In the genomic region with DNA sequence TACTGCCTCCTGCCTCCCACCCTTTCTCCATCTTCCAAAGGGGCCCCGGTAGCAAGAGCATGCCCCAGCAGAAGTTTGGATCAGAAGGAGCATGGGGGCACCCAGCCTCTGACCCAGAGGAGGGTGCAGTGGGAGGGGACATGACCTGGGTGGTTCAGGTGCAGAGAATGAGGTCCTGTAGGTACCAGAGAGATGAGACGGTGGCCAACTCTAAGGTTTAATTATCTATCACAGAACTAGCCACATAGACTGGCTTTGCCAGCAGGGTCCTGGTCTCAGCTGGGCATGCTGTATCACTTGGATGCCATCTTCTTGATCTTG, we compare ENCODE assay signal across 7 mouse cellular contexts. TPM values are rescaled to one million over a fixed set of nuclear protein-coding genes. Genes with fewer than 3 reads are reported as not detected.
A peak's percentile ranks its signal among the peaks of the same experiment; 100 is the strongest.
DNase-seq lines count a peak whose midpoint lies in the region; ATAC-seq and TF ChIP-seq lines count a peak whose summit lies in the region.

No protein-coding gene starts in this region.

- H3K4me3 ChIP-seq in lung, embryonic 14.5 days (ENCODE audit: low read depth, low read length): peak overlapping the region; percentile 42
- no peak overlapping the region for H3K4me3 ChIP-seq in forebrain, embryonic 13.5 days
- H3K4me3 ChIP-seq in limb, embryonic 13.5 days: peak overlapping the region; percentile 40
- H3K4me3 ChIP-seq in small intestine, adult 2 months (ENCODE audit: low read depth, low read length): peak overlapping the region; percentile 61

- peak overlapping the region; percentile 74 for H3K4me2 ChIP-seq in lung, embryonic 14.5 days
- H3K4me2 ChIP-seq in forebrain, embryonic 13.5 days: peak overlapping the region; percentile 56
- H3K4me2 ChIP-seq in limb, embryonic 13.5 days (replicated peaks): peak overlapping the region; percentile 73

- WGBS in lung, embryonic 14.5 days: 35% methylated on average over 2 of the region's 2 CpGs
- WGBS in forebrain, embryonic 13.5 days: 24% methylated on average over 2 of the region's 2 CpGs
- WGBS in limb, embryonic 13.5 days: 16% methylated on average over 2 of the region's 2 CpGs
- WGBS in small intestine, adult 2 months: 7% methylated on average over 2 of the region's 2 CpGs

- no peak for ATAC-seq in lung, embryonic 14.5 days (ENCODE audit: insufficient read depth)
- no peak for ATAC-seq in forebrain, embryonic 13.5 days
- no peak for ATAC-seq in limb, embryonic 13.5 days (ENCODE audit: low FRiP score, low read depth)

- no peak for TF ChIP-seq POLR2A in small intestine, adult 2 months (IDR thresholded peaks at IDR 0.05; ENCODE audit: low read depth, low read length)

- TF ChIP-seq CTCF in lung, embryonic 14.5 days (IDR thresholded peaks at IDR 0.05; ENCODE audit: low read depth): no peak
- no peak for TF ChIP-seq CTCF in small intestine, adult 2 months (IDR thresholded peaks at IDR 0.05; ENCODE audit: extremely low read depth, insufficient read length, insufficient replicate concordance, low read depth, low read length)

- peaks cover 10% of the 10 kb centered on the region for H3K4me1 ChIP-seq in lung, embryonic 14.5 days (ENCODE audit: insufficient read depth)
- H3K4me1 ChIP-seq in forebrain, embryonic 13.5 days: peaks cover 11% of the 10 kb centered on the region
- H3K4me1 ChIP-seq in limb, embryonic 13.5 days: peaks cover 15% of the 10 kb centered on the region
- H3K4me1 ChIP-seq in small intestine, adult 2 months (ENCODE audit: control insufficient read depth, insufficient read depth, insufficient read length, low read length): peaks cover 9% of the 10 kb centered on the region

- no peaks in the 10 kb centered on the region for H3K9me3 ChIP-seq in lung, embryonic 14.5 days (ENCODE audit: low read depth, low read length)
- H3K9me3 ChIP-seq in forebrain, embryonic 13.5 days (replicated peaks): no peaks in the 10 kb centered on the region
- no peaks in the 10 kb centered on the region for H3K9me3 ChIP-seq in limb, embryonic 13.5 days

- peak overlapping the region; percentile 61 for H3K9ac ChIP-seq in lung, embryonic 14.5 days
- H3K9ac ChIP-seq in forebrain, embryonic 13.5 days: no peak overlapping the region
- peak overlapping the region; percentile 62 for H3K9ac ChIP-seq in limb, embryonic 13.5 days

- peaks cover 3% of the 10 kb centered on the region; the same call in 1 of the 2 replicates for H3K27me3 ChIP-seq in lung, embryonic 14.5 days (ENCODE audit: insufficient read depth, low read length)
- H3K27me3 ChIP-seq in forebrain, embryonic 13.5 days: peaks cover 37% of the 10 kb centered on the region
- H3K27me3 ChIP-seq in limb, embryonic 13.5 days: peaks cover 55% of the 10 kb centered on the region
- H3K27me3 ChIP-seq in small intestine, adult 2 months (ENCODE audit: control insufficient read depth, insufficient read depth, low read length): no peaks in the 10 kb centered on the region

- no peak for DNase-seq in lung, embryonic 14.5 days
- no peak for DNase-seq in lung, postnatal 4 days
- no peak for DNase-seq in right cerebral cortex, adult 18-20 months
- no peak for DNase-seq in gastrocnemius, adult 8-10 months (ENCODE audit: low spot score in 2 of 2)

- H3K27ac ChIP-seq in lung, embryonic 14.5 days (ENCODE audit: low read depth): no peak overlapping the region
- H3K27ac ChIP-seq in forebrain, embryonic 13.5 days: no peak overlapping the region
- no peak overlapping the region for H3K27ac ChIP-seq in limb, embryonic 13.5 days
- no peak overlapping the region for H3K27ac ChIP-seq in small intestine, adult 2 months (ENCODE audit: insufficient read depth, low read depth, low read length)

- H3K36me3 ChIP-seq in lung, embryonic 14.5 days (ENCODE audit: insufficient read depth): peaks cover 12% of the 10 kb centered on the region
- peaks cover 12% of the 10 kb centered on the region for H3K36me3 ChIP-seq in forebrain, embryonic 13.5 days (ENCODE audit: poor library complexity, severe bottlenecking)
- H3K36me3 ChIP-seq in limb, embryonic 13.5 days: peaks cover 9% of the 10 kb centered on the region
- peaks cover 3% of the 10 kb centered on the region; the same call in 1 of the 2 replicates for H3K36me3 ChIP-seq in small intestine, adult 2 months (ENCODE audit: control insufficient read depth, insufficient read depth, low read length)

RNA-seq across cellular contexts. Expression of gene Smim1, which starts 0.4 kb away (rescaled TPM):
- polyA plus RNA-seq in lung, embryonic 14.5 days (2014; fragmentation: Nextera tagmentation; extraction: Ambion mirVana): 33.3 and 37.2 TPM in 2 replicates
- 2.2 TPM in 2 replicates for polyA plus RNA-seq in forebrain, embryonic 13.5 days (2015; fragmentation: Nextera tagmentation; extraction: Ambion mirVana)
- polyA plus RNA-seq in limb, embryonic 13.5 days (2015; fragmentation: Nextera tagmentation; extraction: Ambion mirVana): 11.8 and 12.6 TPM in 2 replicates
- 6.5 and 11.0 TPM in 2 replicates for polyA plus RNA-seq in small intestine, adult 2 months (2012; rRNA removed)
- 1 to 10 TPM in 3 of 4 experiments, under 1 TPM in 1; 0.46 to 3.4 (median 1.4) TPM for total RNA-seq in gastrocnemius, adult 8-10 months (2022)

RNA-seq across cellular contexts. Expression of gene Lrrc47, which starts 14.9 kb away (rescaled TPM):
- 13.2 and 13.6 TPM in 2 replicates for polyA plus RNA-seq in lung, embryonic 14.5 days (2014; fragmentation: Nextera tagmentation; extraction: Ambion mirVana)
- polyA plus RNA-seq in forebrain, embryonic 13.5 days (2015; fragmentation: Nextera tagmentation; extraction: Ambion mirVana): 20.3 and 20.9 TPM in 2 replicates
- polyA plus RNA-seq in limb, embryonic 13.5 days (2015; fragmentation: Nextera tagmentation; extraction: Ambion mirVana): 19.6 and 20.5 TPM in 2 replicates
- 33.6 and 63.5 TPM in 2 replicates for polyA plus RNA-seq in small intestine, adult 2 months (2012; rRNA removed)
- 10 to 100 TPM; 19.4 to 29.8 (median 25.0) TPM for total RNA-seq in gastrocnemius, adult 8-10 months (2022)

RNA-seq across cellular contexts. Expression of gene Ccdc27, which starts 16.1 kb away (rescaled TPM):
- 0.08 TPM in 1 of 2 replicates, not detected in the other for polyA plus RNA-seq in lung, embryonic 14.5 days (2014; fragmentation: Nextera tagmentation; extraction: Ambion mirVana)
- not detected in 2 replicates for polyA plus RNA-seq in forebrain, embryonic 13.5 days (2015; fragmentation: Nextera tagmentation; extraction: Ambion mirVana)
- polyA plus RNA-seq in limb, embryonic 13.5 days (2015; fragmentation: Nextera tagmentation; extraction: Ambion mirVana): not detected in 2 replicates
- not detected in 2 replicates for polyA plus RNA-seq in small intestine, adult 2 months (2012; rRNA removed)
- not detected for total RNA-seq in gastrocnemius, adult 8-10 months (2022)

RNA-seq across cellular contexts. Expression of gene Cep104, which starts 51.4 kb away (rescaled TPM):
- polyA plus RNA-seq in lung, embryonic 14.5 days (2014; fragmentation: Nextera tagmentation; extraction: Ambion mirVana): 18.9 and 21.4 TPM in 2 replicates
- polyA plus RNA-seq in forebrain, embryonic 13.5 days (2015; fragmentation: Nextera tagmentation; extraction: Ambion mirVana): 19.9 and 20.4 TPM in 2 replicates
- polyA plus RNA-seq in limb, embryonic 13.5 days (2015; fragmentation: Nextera tagmentation; extraction: Ambion mirVana): 16.9 TPM in 2 replicates
- polyA plus RNA-seq in small intestine, adult 2 months (2012; rRNA removed): 5.5 and 9.3 TPM in 2 replicates
- 10 to 100 TPM; 28.2 to 34.0 (median 28.5) TPM for total RNA-seq in gastrocnemius, adult 8-10 months (2022)

RNA-seq across cellular contexts. Expression of gene Dffb, which starts 51.5 kb away (rescaled TPM):
- polyA plus RNA-seq in lung, embryonic 14.5 days (2014; fragmentation: Nextera tagmentation; extraction: Ambion mirVana): 11.1 and 12.4 TPM in 2 replicates
- polyA plus RNA-seq in forebrain, embryonic 13.5 days (2015; fragmentation: Nextera tagmentation; extraction: Ambion mirVana): 12.4 and 12.7 TPM in 2 replicates
- polyA plus RNA-seq in limb, embryonic 13.5 days (2015; fragmentation: Nextera tagmentation; extraction: Ambion mirVana): 13.8 and 15.1 TPM in 2 replicates
- 15.4 and 30.5 TPM in 2 replicates for polyA plus RNA-seq in small intestine, adult 2 months (2012; rRNA removed)
- 1 to 10 TPM in 2 of 4 experiments, under 1 TPM in 2; 0.83 to 2.2 (median 1.1) TPM for total RNA-seq in gastrocnemius, adult 8-10 months (2022)
